Mouse (Mus musculus) lung, postnatal 0 days (tissue): ENCODE measurements around the gene Lipc. TPM values are rescaled to one million over a fixed set of nuclear protein-coding genes. Genes with fewer than 3 reads are reported as not detected.
A peak's percentile ranks its signal among the peaks of the same experiment; 100 is the strongest.

ENCODE experiments used
- ATAC-seq: fragments of 200-750 bp; cut with Nextera tagmentation; 2 replicates; pipeline ENCODE4 v1.8.0; 2017; ENCODE audit warnings: moderate library complexity
- DNase-seq: peaks from one replicate; pipeline ENCODE4 v3.0.0-alpha.2; 2016; ENCODE audit warnings: low spot score
- H3K27ac ChIP-seq: fragments of 300-500 bp; sonication (generic); 2 replicates; pipeline ENCODE4 v1.5.1; 2014; ENCODE audit warnings: antibody characterized with exemption, mild to moderate bottlenecking, low read length, mixed read lengths
- H3K27me3 ChIP-seq: fragments of 300-500 bp; sonication (generic); replicated peaks from 2 replicates; pipeline ENCODE4 v1.6.1; 2014; ENCODE audit warnings: low read length, mixed read lengths; ENCODE audit not compliant: insufficient read depth
- H3K36me3 ChIP-seq: fragments of 300-500 bp; sonication (generic); 2 replicates; pipeline ENCODE4 v1.6.1; 2014; ENCODE audit warnings: low read length, mixed read lengths; ENCODE audit not compliant: insufficient read depth
- H3K4me1 ChIP-seq: fragments of 300-500 bp; sonication (generic); 2 replicates; pipeline ENCODE4 v1.6.1; 2014; ENCODE audit warnings: antibody characterized with exemption, low read depth, low read length, mixed read lengths; ENCODE audit not compliant: insufficient read depth
- H3K4me2 ChIP-seq: fragments of 300-500 bp; sonication (generic); replicated peaks from 2 replicates; pipeline ENCODE4 v1.6.1; 2014; ENCODE audit warnings: low read depth, mild to moderate bottlenecking, low read length, moderate library complexity, mixed read lengths
- H3K4me3 ChIP-seq: fragments of 300-500 bp; sonication (generic); 2 replicates; pipeline ENCODE4 v1.5.1; 2014; ENCODE audit warnings: low read depth, low read length
- H3K9ac ChIP-seq: fragments of 300-500 bp; sonication (generic); replicated peaks from 2 replicates; pipeline ENCODE4 v1.6.1; 2014; ENCODE audit warnings: low read depth, mild to moderate bottlenecking
- H3K9me3 ChIP-seq: fragments of 300-500 bp; sonication (generic); 2 replicates; pipeline ENCODE4 v1.6.1; 2016; ENCODE audit warnings: low read length, mixed read lengths
- CTCF ChIP-seq: IDR thresholded peaks from 2 replicates; pipeline ENCODE4 v1.5.1; 2016; ENCODE audit warnings: antibody characterized with exemption, mild to moderate bottlenecking
- EP300 ChIP-seq: IDR thresholded peaks from 2 replicates; pipeline ENCODE4 v1.6.1; 2016; ENCODE audit warnings: antibody characterized with exemption, mild to moderate bottlenecking, control low read depth
- WGBS: fragments of 180-500 bp; shearing (Covaris S2); extraction: QIAGEN DNeasy Blood & Tissue Kit; methylation state at CpG from one replicate; pipeline ENCODE4 v1.1.7; 2014; 5-methylcytosine and 5-hydroxymethylcytosine counted together
- polyA plus RNA-seq: library from polyadenylated mRNA; unstranded; fragments of >200 nt; fragmentation: Nextera tagmentation; extraction: Ambion mirVana; gene quantifications from 2 replicates; pipeline ENCODE4 v1.2.1, GENCODE M21; 2015

Gene Lipc
- polyA plus RNA-seq, 1 experiment from 2014 or later: 0.21 TPM

DNA sequence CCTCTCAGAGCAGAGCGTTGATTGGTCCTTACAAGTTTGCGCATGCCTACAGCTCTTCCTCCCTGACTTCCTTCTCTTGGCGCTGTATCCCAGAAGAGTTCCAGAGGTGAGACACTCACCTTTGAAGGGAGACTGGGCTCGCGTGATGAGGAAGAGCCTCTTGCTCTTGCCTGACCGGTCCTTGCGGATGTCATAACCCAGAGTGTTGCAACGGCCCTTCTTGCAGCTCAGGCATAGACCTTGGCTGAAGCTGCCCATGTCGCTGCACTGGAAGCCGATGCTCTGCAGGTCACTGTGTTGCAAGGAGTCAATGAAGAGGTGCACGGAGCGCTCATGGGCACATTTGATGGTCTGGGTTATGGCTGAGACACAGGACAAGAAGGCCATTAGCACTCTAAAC, 139.5 kb downstream of the Lipc start:
- 87% methylated on average over 12 of the region's 12 CpGs for WGBS
- no peak; the same call in 1 of the 2 replicates for ATAC-seq

DNA sequence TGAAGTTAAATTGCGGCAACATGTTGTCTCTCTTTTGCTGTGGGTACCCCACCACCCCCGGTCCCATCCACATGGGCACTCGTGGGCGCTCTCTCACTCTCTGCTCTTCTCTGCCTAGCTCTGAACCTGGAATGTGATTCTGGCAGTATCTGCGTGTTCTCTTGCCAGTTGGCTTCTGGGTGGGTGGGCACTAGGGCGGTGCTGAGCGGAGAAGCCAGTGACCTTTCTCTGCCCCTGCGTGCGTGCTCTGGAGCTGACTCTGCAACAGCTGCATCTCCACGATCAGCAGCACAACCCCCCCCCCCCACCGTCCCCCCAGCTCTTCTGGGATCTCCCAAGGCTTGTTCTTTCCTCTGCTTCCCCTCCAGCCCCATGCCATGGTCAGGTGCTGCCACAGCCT, 144.3 kb downstream of the Lipc start:
- H3K4me3 ChIP-seq: no peak overlapping the region
- H3K4me2 ChIP-seq: no peak overlapping the region
- 62% methylated on average over 11 of the region's 11 CpGs for WGBS
- H3K4me1 ChIP-seq: no peaks in the 10 kb centered on the region
- no peaks in the 10 kb centered on the region for H3K27me3 ChIP-seq
- H3K9ac ChIP-seq: no peak overlapping the region
- no peaks in the 10 kb centered on the region for H3K9me3 ChIP-seq
- no peaks in the 10 kb centered on the region for H3K36me3 ChIP-seq
- ATAC-seq (no peak), DNase-seq (no peak)
- H3K27ac ChIP-seq: no peak overlapping the region
- no peak for TF ChIP-seq EP300
- no peak for TF ChIP-seq CTCF

More for the DNA sequence above, 139.5 kb downstream of the Lipc start:
- Histone ChIP-seq H3K27me3 (no peaks in the 10 kb centered on the region), H3K9ac (no peak overlapping the region), H3K9me3 (no peaks in the 10 kb centered on the region), H3K27ac (no peak overlapping the region), H3K36me3 (no peaks in the 10 kb centered on the region), H3K4me1 (no peaks in the 10 kb centered on the region), H3K4me2 (no peak overlapping the region), H3K4me3 (no peak overlapping the region)
- TF ChIP-seq CTCF (no peak), EP300 (no peak)
- peak; percentile 18 for DNase-seq

DNA sequence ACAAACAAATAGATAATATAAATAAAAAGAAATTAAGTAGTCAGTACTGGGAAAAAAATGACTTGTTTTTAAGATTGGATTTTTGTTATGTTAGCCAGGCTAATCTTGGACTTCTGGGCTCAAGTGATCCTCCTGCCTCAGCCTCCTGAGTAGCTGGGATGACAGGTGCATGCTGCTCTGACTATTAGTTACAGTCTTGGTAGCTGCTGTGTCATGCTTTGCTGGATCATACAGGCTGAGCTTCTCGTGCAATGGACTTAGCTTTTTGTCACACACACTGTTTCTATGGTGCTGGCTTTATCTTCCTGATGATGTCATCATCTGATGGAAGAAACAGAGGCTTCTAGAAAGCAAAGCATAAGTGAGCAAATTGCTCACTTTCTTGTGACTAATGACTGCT, 146.0 kb downstream of the Lipc start:
- Histone ChIP-seq H3K27ac (no peak overlapping the region), H3K27me3 (no peaks in the 10 kb centered on the region), H3K9me3 (no peaks in the 10 kb centered on the region), H3K4me1 (no peaks in the 10 kb centered on the region), H3K4me3 (no peak overlapping the region), H3K36me3 (no peaks in the 10 kb centered on the region), H3K4me2 (no peak overlapping the region), H3K9ac (no peak overlapping the region)
- TF ChIP-seq CTCF: no peak
- ATAC-seq (no peak), DNase-seq (no peak)
- WGBS: 54% methylated on average over 1 of the region's 1 CpGs

DNA sequence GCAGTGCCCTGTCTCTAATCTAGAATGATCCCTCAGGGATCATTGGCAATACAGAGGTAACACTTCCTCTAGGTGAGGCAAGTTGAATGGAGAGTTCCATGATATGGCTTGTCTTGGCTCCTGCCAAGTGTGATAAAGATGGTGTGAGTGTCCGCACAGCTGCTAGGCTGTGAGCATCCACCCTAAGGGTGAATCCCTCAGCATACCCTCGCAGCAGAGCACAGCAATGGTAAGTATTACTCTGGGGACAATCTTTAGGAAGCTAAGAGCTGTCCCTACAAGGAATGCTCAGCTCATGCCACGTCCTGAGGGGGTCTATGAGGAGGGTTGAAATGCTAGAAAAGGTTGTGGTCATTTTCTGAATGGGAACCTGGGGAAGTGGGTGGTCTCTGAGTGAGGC, 149.2 kb downstream of the Lipc start:
- Histone ChIP-seq H3K27ac (no peak overlapping the region), H3K9me3 (no peaks in the 10 kb centered on the region), H3K9ac (no peak overlapping the region), H3K4me2 (no peak overlapping the region), H3K36me3 (no peaks in the 10 kb centered on the region), H3K4me1 (no peaks in the 10 kb centered on the region), H3K27me3 (no peaks in the 10 kb centered on the region), H3K4me3 (no peak overlapping the region)
- ATAC-seq (no peak), DNase-seq (no peak)
- TF ChIP-seq EP300 (no peak), CTCF (no peak)
- 89% methylated on average over 3 of the region's 3 CpGs for WGBS

DNA sequence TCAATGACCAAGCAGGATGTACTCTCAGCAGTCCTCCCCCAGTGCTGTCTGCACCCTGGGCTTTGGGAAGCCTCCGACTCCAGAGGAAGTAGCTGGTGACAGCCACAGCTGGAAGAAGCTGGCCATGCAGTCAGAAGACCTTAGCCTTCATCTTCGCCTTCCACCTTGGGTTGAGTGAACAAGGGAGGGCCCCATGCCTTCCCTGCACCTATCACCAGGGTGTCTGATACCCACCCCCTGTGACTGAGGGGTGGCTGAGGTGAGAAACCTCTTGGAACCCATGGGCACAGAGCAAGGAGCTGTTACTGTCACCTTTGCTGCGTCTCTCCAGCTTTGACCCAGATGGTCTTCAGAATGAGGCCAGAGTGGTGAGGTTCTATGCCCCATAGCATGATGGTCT, 150.3 kb downstream of the Lipc start:
- ATAC-seq (no peak), DNase-seq (no peak)
- Histone ChIP-seq H3K4me3 (no peak overlapping the region), H3K9me3 (no peaks in the 10 kb centered on the region), H3K36me3 (no peaks in the 10 kb centered on the region), H3K4me1 (no peaks in the 10 kb centered on the region), H3K27me3 (no peaks in the 10 kb centered on the region), H3K4me2 (no peak overlapping the region), H3K27ac (no peak overlapping the region), H3K9ac (no peak overlapping the region)
- 78% methylated on average over 3 of the region's 3 CpGs for WGBS
- TF ChIP-seq CTCF (no peak), EP300 (no peak)

DNA sequence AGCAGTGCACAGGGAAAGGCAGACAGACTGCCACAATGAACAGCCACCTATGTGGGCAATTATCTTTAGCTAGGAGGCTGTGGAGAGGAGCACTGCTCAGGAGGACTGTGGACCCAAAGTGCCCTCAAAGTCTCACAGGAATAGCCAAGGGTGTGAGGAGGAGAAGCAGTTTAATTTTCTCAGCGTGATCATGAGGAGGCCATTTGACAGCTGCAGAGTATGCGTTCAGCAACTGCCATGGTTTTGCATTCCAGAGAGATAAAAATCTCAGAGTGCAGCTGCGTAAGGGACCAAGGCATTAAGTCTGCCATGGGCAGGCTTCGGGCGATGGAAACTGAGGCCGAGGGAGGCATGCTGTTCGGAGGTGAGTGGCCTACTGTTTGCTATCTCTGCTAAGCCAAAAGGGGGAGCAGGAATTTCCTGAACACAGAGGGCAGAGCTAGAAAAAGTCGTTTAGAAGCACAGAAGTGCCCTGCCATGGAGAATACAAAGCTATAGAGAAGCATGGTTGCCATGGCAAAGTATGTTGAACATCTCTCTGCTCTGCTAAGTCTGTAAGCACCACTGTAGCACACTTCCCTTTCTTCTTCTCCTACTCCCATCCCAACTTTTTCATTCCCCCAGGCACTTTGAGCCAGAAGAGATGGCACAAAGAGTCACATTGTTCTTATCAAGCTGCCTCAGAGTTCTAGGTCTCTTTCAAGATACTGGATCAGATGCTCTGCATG, 151.3 kb downstream of the Lipc start:
- H3K36me3 ChIP-seq: no peaks in the 10 kb centered on the region
- ATAC-seq: no peak
- DNase-seq: no peak
- no peak overlapping the region for H3K27ac ChIP-seq
- H3K4me1 ChIP-seq: no peaks in the 10 kb centered on the region
- TF ChIP-seq EP300: no peak
- TF ChIP-seq CTCF: no peak
- 38% methylated on average over 8 of the region's 8 CpGs for WGBS
- no peak overlapping the region for H3K4me2 ChIP-seq
- H3K4me3 ChIP-seq: no peak overlapping the region
- H3K9ac ChIP-seq: no peak overlapping the region
- H3K27me3 ChIP-seq: no peaks in the 10 kb centered on the region
- no peaks in the 10 kb centered on the region for H3K9me3 ChIP-seq

DNA sequence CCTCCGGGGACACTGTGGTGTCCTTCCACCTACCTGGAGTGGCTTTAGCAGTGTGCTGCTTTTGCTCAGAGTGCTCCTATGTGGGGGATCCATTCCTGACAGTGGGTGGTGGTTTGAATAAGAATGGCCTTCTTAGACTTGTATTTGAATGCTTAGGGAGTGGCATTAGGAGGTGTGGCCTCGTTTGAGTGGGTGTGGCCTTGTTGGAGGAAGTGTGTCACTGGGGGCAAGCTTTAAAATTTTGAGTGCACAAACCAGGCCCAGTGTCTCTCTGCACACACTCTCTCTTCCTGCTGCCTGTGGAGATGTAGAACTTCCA, 156.6 kb downstream of the Lipc start:
- H3K9ac ChIP-seq: no peak overlapping the region
- TF ChIP-seq EP300 (no peak), CTCF (no peak)
- WGBS: 59% methylated on average over 2 of the region's 2 CpGs
- no peaks in the 10 kb centered on the region for H3K4me1 ChIP-seq
- no peak overlapping the region for H3K27ac ChIP-seq
- ATAC-seq: no peak
- no peak for DNase-seq
- no peaks in the 10 kb centered on the region for H3K36me3 ChIP-seq
- H3K27me3 ChIP-seq: no peaks in the 10 kb centered on the region
- no peaks in the 10 kb centered on the region for H3K9me3 ChIP-seq
- H3K4me2 ChIP-seq: no peak overlapping the region
- no peak overlapping the region for H3K4me3 ChIP-seq
